Mouse (Mus musculus): Measurements from ENCODE around the gene Grsf1. TPM values are rescaled to one million over a fixed set of nuclear protein-coding genes. Genes with fewer than 3 reads are reported as not detected.

Grsf1 gene
- polyA plus RNA-seq, 1 experiment from 2014 or later: 62.1 TPM

DNA sequence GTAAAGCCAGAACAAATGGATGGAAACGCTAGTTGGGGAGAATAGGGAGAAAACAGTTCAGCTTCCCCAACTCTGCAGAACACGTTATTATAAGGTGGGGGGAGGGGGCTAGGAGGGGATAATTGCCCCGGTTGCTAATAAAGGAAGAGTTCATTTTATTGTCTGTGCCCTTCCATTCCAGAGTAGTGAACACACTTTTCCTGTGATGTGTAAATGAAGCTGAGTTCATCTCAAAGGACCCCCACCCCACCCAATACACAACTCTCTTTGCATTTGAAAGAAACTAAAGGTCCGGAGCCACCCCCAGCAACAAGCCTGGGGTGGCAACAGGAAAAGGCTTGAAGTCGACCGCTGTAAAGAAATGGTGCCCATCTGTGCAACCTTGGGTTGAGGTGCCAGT, 3.4 kb upstream of the Grsf1 start:
- no peak overlapping the region for H3K27ac ChIP-seq (ENCODE audit: low read depth, low read length)

DNA sequence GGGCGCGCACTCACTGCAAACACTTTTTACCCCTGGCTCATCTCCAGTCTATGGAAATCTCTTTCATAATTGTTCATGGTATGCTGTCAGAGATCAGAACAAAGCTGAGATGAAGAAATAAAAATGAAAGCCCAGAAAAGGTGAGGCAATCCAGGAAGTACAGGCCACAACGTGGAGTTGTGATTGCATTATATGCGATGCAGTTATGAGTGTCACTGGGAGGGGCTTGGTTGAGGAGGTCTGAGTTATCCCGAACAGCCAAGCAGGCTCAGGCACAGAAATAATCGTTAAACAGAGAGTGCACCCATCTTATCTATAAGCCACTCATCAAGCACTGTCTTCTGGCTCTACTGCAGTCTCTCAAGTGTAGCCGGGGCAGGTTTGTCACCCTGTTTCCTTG, 3.0 kb upstream of the Grsf1 start:
- Histone ChIP-seq H3K4me3 (ENCODE audit: low read depth, low read length) (no peak overlapping the region), H3K27me3 (ENCODE audit: control insufficient read depth, insufficient read depth, low read length) (no peaks in the 10 kb centered on the region), H3K4me2 (ENCODE audit: low read depth, low read length) (no peak overlapping the region), H3K36me3 (ENCODE audit: control insufficient read depth, insufficient read depth, low read length) (no peaks in the 10 kb centered on the region), H3K4me1 (ENCODE audit: control insufficient read depth, insufficient read depth, low read length) (peaks cover 8% of the 10 kb centered on the region), H3K27ac (ENCODE audit: low read depth, low read length) (no peak overlapping the region), H3K9me3 (ENCODE audit: control insufficient read depth, low read length) (no peaks in the 10 kb centered on the region), H3K9ac (replicated peaks; ENCODE audit: low read depth, low read length) (no peak overlapping the region)
- 33% methylated on average over 7 of the region's 7 CpGs for WGBS
- ATAC-seq (ENCODE audit: low read depth): no peak

More for the DNA sequence above, 3.4 kb upstream of the Grsf1 start:
- H3K9ac ChIP-seq (replicated peaks; ENCODE audit: low read depth, low read length): no peak overlapping the region
- 3% methylated on average over 6 of the region's 6 CpGs for WGBS
- no peak overlapping the region for H3K4me2 ChIP-seq (ENCODE audit: low read depth, low read length)
- H3K27me3 ChIP-seq (ENCODE audit: control insufficient read depth, insufficient read depth, low read length): no peaks in the 10 kb centered on the region
- no peaks in the 10 kb centered on the region for H3K36me3 ChIP-seq (ENCODE audit: control insufficient read depth, insufficient read depth, low read length)
- H3K9me3 ChIP-seq (ENCODE audit: control insufficient read depth, low read length): no peaks in the 10 kb centered on the region
- no peak for ATAC-seq (ENCODE audit: low read depth)
- peaks cover 5% of the 10 kb centered on the region; the same call in 1 of the 2 replicates for H3K4me1 ChIP-seq (ENCODE audit: control insufficient read depth, insufficient read depth, low read length)
- no peak overlapping the region for H3K4me3 ChIP-seq (ENCODE audit: low read depth, low read length)

DNA sequence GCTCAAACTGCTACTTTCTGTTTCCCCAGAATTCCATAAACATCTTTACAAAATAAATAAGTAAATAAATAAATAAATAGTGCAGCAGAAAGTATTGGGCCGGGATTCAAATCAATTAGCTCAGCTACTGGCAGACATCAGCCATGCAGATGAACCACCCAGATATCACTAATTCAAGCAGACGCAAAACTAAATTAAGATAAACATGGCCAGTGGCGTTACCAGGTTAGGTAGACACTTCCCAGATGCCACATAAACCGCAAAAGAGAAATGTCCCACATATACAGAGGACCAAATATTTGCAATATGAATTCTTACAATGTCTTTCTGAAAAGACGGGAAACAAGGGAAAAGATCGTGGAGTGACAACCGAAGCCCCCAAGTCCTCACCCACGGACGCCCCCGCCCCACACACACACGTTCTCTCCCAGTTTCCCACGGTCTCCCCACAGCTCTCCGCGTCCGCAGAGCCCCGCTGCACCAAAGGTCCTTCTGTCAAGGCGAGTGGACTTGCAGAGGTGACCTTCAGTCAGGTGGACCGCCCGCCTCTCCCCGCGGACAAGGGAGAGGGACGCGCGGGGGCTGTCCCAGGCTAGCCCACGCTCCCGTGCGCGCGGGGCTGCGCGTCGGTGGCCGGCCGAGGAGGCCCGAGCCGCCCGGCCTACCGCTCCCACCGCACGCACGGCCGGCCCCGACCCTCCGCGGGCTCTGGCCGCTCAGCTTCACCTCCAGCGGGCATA, 1.1 kb downstream of the Grsf1 start:
- H3K27ac ChIP-seq (ENCODE audit: low read depth, low read length): peak overlapping the region; percentile 97
- peak overlapping the region; percentile 92 for H3K4me3 ChIP-seq (ENCODE audit: low read depth, low read length)
- no peaks in the 10 kb centered on the region for H3K9me3 ChIP-seq (ENCODE audit: control insufficient read depth, low read length)
- H3K4me2 ChIP-seq (ENCODE audit: low read depth, low read length): peak overlapping the region; percentile 61
- H3K9ac ChIP-seq (replicated peaks; ENCODE audit: low read depth, low read length): peak overlapping the region; percentile 98
- no peaks in the 10 kb centered on the region; the same call in 1 of the 2 replicates for H3K36me3 ChIP-seq (ENCODE audit: control insufficient read depth, insufficient read depth, low read length)
- H3K27me3 ChIP-seq (ENCODE audit: control insufficient read depth, insufficient read depth, low read length): no peaks in the 10 kb centered on the region
- peak; percentile 49 for ATAC-seq (ENCODE audit: low read depth)
- H3K4me1 ChIP-seq (ENCODE audit: control insufficient read depth, insufficient read depth, low read length): peaks cover 20% of the 10 kb centered on the region
- 2% methylated on average over 35 of the region's 47 CpGs for WGBS

DNA sequence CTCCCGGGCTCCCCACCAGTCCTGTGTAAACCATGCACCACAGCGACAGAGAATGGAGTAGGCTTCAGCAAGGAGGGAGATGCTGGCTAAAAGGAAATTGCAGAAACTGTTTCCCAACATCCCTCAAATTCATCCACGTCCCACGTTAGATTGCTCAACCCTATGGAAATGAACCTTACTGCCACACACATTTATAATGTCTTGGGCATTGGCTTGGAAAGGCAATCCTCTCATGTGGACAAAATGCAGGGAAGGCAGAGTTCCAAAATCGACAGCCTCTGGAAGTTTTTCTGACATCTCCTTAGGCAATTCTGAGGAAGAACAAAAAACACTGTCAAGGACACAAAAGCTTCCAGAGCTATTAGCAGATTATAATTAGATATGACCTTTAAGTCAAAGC, 12.1 kb downstream of the Grsf1 start:
- no peak overlapping the region for H3K27ac ChIP-seq (ENCODE audit: low read depth, low read length)
- H3K36me3 ChIP-seq (ENCODE audit: control insufficient read depth, insufficient read depth, low read length): peaks cover 54% of the 10 kb centered on the region
- H3K4me1 ChIP-seq (ENCODE audit: control insufficient read depth, insufficient read depth, low read length): no peaks in the 10 kb centered on the region
- no peak for ATAC-seq (ENCODE audit: low read depth)
- no peaks in the 10 kb centered on the region for H3K9me3 ChIP-seq (ENCODE audit: control insufficient read depth, low read length)
- no peak overlapping the region for H3K4me2 ChIP-seq (ENCODE audit: low read depth, low read length)
- H3K27me3 ChIP-seq (ENCODE audit: control insufficient read depth, insufficient read depth, low read length): no peaks in the 10 kb centered on the region
- 87% methylated on average over 5 of the region's 5 CpGs for WGBS
- no peak overlapping the region for H3K9ac ChIP-seq (replicated peaks; ENCODE audit: low read depth, low read length)
- no peak overlapping the region for H3K4me3 ChIP-seq (ENCODE audit: low read depth, low read length)

DNA sequence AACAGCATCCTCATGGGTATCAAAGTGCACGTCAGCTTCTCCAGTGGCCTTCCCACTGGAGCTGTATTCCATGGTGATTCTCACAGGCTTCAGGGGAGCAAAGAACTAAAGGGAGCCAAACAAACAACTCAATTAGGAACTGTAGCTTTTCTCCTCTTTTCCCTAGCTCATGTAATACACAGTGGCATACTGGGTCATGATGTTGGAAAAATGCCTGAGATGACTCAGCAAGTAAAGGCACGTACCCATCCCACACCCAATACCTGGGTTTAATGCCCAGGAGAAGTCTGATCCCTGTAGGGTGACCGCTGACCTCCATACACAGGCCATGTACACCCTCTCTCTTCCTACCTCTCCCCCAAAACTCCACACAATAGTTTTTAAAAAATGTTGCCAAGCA, 12.8 kb downstream of the Grsf1 start:
- no peak overlapping the region for H3K27ac ChIP-seq (ENCODE audit: low read depth, low read length)
- H3K36me3 ChIP-seq (ENCODE audit: control insufficient read depth, insufficient read depth, low read length): peaks cover 57% of the 10 kb centered on the region
- no peak overlapping the region for H3K9ac ChIP-seq (replicated peaks; ENCODE audit: low read depth, low read length)
- H3K4me1 ChIP-seq (ENCODE audit: control insufficient read depth, insufficient read depth, low read length): no peaks in the 10 kb centered on the region
- no peak overlapping the region for H3K4me3 ChIP-seq (ENCODE audit: low read depth, low read length)
- ATAC-seq (ENCODE audit: low read depth): no peak
- WGBS: 91% methylated on average over 3 of the region's 3 CpGs
- H3K27me3 ChIP-seq (ENCODE audit: control insufficient read depth, insufficient read depth, low read length): no peaks in the 10 kb centered on the region
- H3K4me2 ChIP-seq (ENCODE audit: low read depth, low read length): no peak overlapping the region
- no peaks in the 10 kb centered on the region for H3K9me3 ChIP-seq (ENCODE audit: control insufficient read depth, low read length)

DNA sequence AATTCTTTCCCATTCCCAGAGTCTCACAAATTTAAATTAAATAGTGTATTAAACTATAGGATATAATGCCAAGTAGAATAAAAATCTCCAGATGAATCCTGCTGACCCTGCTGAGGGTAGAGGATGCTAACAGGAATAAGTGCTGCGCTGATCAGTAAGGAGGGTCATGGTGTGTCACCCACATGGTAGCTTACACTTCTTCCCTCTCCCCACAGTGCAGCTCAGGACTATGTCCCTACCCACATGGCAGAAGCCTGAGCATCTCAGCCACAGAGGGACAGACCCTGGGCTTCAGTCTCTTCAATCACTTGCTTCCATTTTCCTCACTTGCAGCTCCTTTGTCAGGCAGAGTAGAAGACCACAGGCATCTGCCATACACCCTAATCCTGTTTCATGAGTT, 18.1 kb downstream of the Grsf1 start:
- WGBS: 100% methylated on average over 1 of the region's 1 CpGs
- no peak overlapping the region for H3K4me2 ChIP-seq (ENCODE audit: low read depth, low read length)
- no peak overlapping the region for H3K27ac ChIP-seq (ENCODE audit: low read depth, low read length)
- H3K9me3 ChIP-seq (ENCODE audit: control insufficient read depth, low read length): no peaks in the 10 kb centered on the region
- peak; percentile 39; the same call in 1 of the 2 replicates for ATAC-seq (ENCODE audit: low read depth)
- no peak overlapping the region for H3K9ac ChIP-seq (replicated peaks; ENCODE audit: low read depth, low read length)
- no peaks in the 10 kb centered on the region for H3K4me1 ChIP-seq (ENCODE audit: control insufficient read depth, insufficient read depth, low read length)
- peaks cover 30% of the 10 kb centered on the region for H3K36me3 ChIP-seq (ENCODE audit: control insufficient read depth, insufficient read depth, low read length)
- no peak overlapping the region for H3K4me3 ChIP-seq (ENCODE audit: low read depth, low read length)
- H3K27me3 ChIP-seq (ENCODE audit: control insufficient read depth, insufficient read depth, low read length): no peaks in the 10 kb centered on the region

DNA sequence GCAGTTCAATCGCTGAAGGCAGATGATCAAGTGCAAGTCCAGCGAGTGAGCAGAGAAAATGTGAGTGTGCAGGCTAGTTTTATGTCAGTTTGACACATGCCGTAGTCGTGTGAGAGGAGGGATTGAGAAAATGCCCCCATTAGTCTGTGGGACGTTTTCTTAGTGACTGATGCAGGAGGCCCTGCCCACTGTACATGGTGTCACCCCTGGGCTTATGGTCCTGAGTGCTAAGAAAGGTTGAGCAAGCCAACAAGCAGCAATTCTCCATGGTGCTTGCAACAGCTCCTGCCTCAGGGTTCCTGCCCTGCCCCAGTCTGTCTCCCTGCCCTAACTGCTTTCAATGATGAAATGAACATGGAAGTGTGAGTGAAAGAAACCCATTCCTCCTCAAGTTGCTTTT, 23.4 kb downstream of the Grsf1 start:
- Histone ChIP-seq H3K9me3 (ENCODE audit: control insufficient read depth, low read length) (no peaks in the 10 kb centered on the region), H3K27ac (ENCODE audit: low read depth, low read length) (no peak overlapping the region), H3K36me3 (ENCODE audit: control insufficient read depth, insufficient read depth, low read length) (peaks cover 44% of the 10 kb centered on the region), H3K4me2 (ENCODE audit: low read depth, low read length) (no peak overlapping the region), H3K9ac (replicated peaks; ENCODE audit: low read depth, low read length) (no peak overlapping the region), H3K4me1 (ENCODE audit: control insufficient read depth, insufficient read depth, low read length) (no peaks in the 10 kb centered on the region), H3K27me3 (ENCODE audit: control insufficient read depth, insufficient read depth, low read length) (no peaks in the 10 kb centered on the region), H3K4me3 (ENCODE audit: low read depth, low read length) (no peak overlapping the region)
- ATAC-seq (ENCODE audit: low read depth): no peak
- 89% methylated on average over 5 of the region's 5 CpGs for WGBS

DNA sequence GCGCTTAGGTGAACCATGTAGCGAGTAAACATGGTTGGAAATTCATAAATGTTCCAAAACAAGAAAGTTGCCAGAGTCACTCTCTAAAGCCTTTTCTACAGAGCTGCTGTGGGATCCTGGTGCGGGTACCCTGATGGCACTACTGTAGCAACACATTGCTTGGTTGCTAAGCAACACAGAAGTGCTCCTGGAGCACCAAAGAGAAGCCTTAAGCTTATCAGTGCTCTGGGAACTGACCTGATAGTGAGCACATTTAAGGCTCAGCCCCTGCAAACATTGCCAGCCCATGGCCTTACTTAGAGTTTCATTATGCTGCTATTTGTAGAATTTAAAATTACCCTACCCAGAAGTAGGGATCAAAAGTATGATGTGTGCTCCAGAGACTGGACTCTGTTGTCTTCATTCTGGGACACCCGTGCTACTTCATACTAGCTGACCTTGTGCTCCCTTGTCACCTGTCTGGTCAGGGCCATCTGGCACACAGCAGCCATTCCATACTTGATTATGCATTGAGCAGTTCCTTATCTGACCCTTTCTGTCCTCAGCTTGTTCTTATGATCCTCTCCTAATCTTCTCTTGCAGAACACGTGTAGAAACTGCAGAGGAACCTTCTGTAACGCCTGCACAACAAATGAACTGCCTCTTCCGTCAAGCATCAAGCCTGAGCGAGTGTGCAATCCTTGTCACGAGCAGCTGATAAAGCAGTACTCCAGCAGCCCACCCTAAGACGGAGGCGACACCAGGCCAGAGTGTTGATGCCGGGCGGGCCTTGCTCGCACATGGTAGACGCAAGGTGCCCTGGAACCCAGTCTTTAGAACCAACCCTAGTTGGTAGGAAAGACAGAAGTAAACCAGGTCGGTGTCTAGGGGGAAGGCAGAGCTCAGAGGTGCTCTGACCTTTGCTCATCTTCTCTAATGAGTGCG, 26.5 kb downstream of the Grsf1 start:
- no peak overlapping the region for H3K27ac ChIP-seq (ENCODE audit: low read depth, low read length)
- H3K36me3 ChIP-seq (ENCODE audit: control insufficient read depth, insufficient read depth, low read length): peaks cover 57% of the 10 kb centered on the region
- no peak overlapping the region for H3K9ac ChIP-seq (replicated peaks; ENCODE audit: low read depth, low read length)
- WGBS: 95% methylated on average over 17 of the region's 17 CpGs
- H3K4me2 ChIP-seq (ENCODE audit: low read depth, low read length): no peak overlapping the region
- H3K4me1 ChIP-seq (ENCODE audit: control insufficient read depth, insufficient read depth, low read length): no peaks in the 10 kb centered on the region
- no peaks in the 10 kb centered on the region for H3K9me3 ChIP-seq (ENCODE audit: control insufficient read depth, low read length)
- H3K4me3 ChIP-seq (ENCODE audit: low read depth, low read length): no peak overlapping the region
- no peaks in the 10 kb centered on the region for H3K27me3 ChIP-seq (ENCODE audit: control insufficient read depth, insufficient read depth, low read length)
- no peak for ATAC-seq (ENCODE audit: low read depth)

DNA sequence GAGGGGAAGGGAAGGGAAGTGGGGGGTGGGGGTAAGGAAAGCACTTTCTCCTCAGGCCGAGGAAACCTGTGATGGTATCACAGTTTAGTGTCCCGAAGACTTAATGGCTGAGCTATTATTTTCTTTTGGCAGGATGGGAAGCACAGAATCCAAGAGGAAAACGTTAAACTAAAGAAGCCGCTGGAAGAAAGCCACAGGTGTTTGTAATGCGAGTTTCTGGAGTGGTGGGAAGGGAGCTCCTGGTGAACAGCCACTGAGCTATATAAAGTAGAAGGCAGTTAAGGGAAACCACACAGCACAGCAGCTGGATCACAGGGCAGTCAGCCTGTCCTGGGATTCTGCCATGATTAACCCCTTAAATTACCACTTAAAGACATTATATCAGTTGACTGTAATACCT, 30.6 kb downstream of the Grsf1 start:
- 79% methylated on average over 5 of the region's 5 CpGs for WGBS
- peaks cover 74% of the 10 kb centered on the region for H3K36me3 ChIP-seq (ENCODE audit: control insufficient read depth, insufficient read depth, low read length)
- H3K4me3 ChIP-seq (ENCODE audit: low read depth, low read length): no peak overlapping the region
- no peaks in the 10 kb centered on the region for H3K4me1 ChIP-seq (ENCODE audit: control insufficient read depth, insufficient read depth, low read length)
- H3K27ac ChIP-seq (ENCODE audit: low read depth, low read length): no peak overlapping the region
- H3K4me2 ChIP-seq (ENCODE audit: low read depth, low read length): no peak overlapping the region
- ATAC-seq (ENCODE audit: low read depth): no peak
- no peak overlapping the region for H3K9ac ChIP-seq (replicated peaks; ENCODE audit: low read depth, low read length)
- H3K27me3 ChIP-seq (ENCODE audit: control insufficient read depth, insufficient read depth, low read length): no peaks in the 10 kb centered on the region
- no peaks in the 10 kb centered on the region for H3K9me3 ChIP-seq (ENCODE audit: control insufficient read depth, low read length)

Data from neural tube, embryonic 14.5 days (tissue).